Mouse (Mus musculus) hematopoietic stem cell, adult 5-6 weeks (primary cell): ENCODE measurements around the gene Atp9a. TPM values are rescaled to one million over a fixed set of nuclear protein-coding genes. Genes with fewer than 3 reads are reported as not detected.

Experiments used
- ATAC-seq, 2 experiments: fragments of 125-278 bp in 1 of 2; replicated peaks in 1 of 2; 2 replicates each; pipeline ENCODE4 v1.8.0; 2016 to 2017; ENCODE audit warnings: inconsistent platforms in 2 of 2, mild to moderate bottlenecking in 2 of 2, moderate number of reproducible peaks in 2 of 2, low read depth in 1 of 2, moderate TSS enrichment in 1 of 2; ENCODE audit not compliant: low FRiP score in 2 of 2, poor library complexity in 2 of 2, severe bottlenecking in 2 of 2, insufficient read depth in 1 of 2, low TSS enrichment in 1 of 2
- total RNA-seq: library from RNA; stranded (forward); fragments of 172-1452, 232-1000 nt; gene quantifications from 2 replicates; pipeline ENCODE4 v1.2.3, GENCODE M21; 2017

Atp9a gene
- total RNA-seq, 1 experiment from 2014 or later, result 1.1 TPM

DNA sequence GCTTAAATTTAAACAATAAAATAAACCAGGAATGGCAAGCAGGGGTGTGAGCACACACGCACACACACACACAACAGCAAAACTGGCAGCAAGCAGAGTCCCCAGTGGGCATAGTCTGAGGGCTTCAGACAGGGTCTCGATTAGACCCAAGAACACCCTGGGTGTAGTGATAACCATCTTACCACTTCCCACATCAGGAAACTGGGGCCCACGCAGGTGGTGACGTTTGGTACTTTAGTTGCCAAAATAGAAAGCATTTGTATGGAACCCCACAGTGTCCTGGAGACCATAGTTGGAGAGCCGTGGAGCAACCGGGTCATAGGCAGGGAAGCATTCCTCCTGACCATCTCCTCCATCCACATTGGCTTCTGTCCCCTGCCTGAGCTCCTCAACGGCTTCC, 146.5 kb downstream of the Atp9a start:
- ATAC-seq, result peak; percentile 68 to 79

DNA sequence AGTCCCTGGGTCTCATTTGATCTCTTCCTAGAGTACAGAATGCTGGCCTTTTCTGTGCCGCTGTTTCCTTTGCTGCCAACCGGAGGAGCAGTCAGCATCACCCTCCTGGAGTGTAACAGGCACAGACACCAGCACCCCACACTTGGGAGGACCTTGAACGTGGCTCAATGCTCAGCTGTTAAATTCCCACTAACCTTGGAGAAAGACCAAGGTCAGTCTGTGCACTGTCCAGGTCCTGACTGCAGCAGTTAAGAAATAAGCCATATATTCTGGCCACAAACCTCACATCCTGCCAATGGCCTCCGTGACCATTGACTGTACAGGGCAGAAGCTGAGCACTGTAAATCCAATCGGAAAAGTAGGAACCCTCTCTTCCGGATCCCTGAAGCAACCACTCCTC, 148.5 kb downstream of the Atp9a start:
- no peak for ATAC-seq

DNA sequence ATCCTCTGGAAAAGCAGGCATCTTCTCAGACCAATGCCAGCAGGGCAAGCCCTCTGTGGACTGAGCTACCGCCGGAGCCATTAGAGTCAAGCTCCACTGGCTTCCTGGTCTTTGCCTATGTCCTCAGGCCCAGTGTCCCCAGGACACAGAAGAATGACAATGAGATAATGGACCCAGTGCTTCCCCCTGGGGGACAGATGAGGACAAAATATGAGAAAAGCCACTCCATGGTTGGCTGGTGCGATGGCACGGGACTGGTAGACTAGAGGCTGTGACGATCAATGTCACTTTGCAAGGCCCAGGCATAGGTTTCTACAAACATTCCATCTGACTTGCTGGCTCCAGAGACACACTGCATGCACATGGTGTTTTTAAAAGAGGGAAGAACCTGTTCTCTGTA, 149.2 kb downstream of the Atp9a start:
- ATAC-seq, result no peak

DNA sequence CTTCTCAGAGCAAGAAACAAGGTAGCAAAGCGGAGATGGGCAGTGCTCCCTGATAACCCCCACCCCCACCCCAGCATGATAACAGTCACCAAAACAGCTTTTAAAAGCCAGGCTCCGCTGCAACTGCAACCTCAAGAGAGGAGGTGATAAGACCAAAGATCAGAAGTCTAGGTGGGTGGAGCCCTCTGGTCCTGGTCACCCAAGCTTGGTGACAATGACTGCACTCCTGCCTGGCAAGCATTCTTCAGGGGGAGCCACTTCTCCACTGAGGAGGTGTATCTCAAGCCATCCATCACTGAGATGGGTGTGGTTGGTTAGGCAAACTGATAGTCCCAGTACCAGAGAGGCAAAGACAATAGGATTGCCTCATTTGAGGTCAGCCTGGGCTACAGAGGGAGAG, 151.1 kb downstream of the Atp9a start:
- no peak for ATAC-seq

DNA sequence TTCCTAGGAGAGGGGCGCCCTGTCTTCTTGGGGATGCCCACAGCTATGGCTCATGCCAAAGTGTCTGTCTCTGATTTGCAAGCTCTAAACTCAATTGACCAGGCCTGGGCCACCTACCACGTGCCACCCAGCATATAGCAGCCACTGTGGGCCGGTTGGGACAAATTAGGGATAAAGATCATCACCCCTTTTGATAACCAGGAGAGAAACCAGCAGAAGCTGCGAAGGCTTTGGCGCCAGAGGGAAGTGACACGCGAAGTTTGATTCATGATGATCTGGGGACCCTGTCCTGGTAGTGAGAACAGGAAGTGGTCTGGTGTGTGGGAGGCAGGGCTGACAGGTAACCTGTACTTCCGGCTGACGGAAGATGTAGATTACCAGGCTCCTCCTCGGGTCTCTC, 151.7 kb downstream of the Atp9a start:
- ATAC-seq, result peak; percentile 26 to 35

DNA sequence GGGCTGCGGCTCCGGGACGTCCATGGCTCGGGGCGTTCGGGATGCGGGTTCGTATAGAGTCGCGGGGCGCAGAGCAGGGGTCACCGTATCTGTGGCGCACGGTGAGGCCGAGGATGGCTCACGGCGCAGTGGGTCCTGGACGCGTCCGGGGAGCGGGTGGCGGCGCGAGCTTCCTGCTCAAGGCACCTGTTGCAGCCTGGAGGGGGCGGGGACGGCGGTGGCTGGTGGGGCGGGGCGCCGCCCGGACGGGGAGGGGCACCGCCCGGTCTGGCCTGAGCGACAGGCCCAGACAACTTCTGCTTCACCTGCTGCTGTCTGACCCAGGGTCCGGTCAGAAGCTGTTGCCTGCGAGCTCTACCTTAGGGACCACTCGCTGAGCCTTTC, 152.0 kb downstream of the Atp9a start:
- peak; percentile 15; a peak in 1 of 4 replicates for ATAC-seq

DNA sequence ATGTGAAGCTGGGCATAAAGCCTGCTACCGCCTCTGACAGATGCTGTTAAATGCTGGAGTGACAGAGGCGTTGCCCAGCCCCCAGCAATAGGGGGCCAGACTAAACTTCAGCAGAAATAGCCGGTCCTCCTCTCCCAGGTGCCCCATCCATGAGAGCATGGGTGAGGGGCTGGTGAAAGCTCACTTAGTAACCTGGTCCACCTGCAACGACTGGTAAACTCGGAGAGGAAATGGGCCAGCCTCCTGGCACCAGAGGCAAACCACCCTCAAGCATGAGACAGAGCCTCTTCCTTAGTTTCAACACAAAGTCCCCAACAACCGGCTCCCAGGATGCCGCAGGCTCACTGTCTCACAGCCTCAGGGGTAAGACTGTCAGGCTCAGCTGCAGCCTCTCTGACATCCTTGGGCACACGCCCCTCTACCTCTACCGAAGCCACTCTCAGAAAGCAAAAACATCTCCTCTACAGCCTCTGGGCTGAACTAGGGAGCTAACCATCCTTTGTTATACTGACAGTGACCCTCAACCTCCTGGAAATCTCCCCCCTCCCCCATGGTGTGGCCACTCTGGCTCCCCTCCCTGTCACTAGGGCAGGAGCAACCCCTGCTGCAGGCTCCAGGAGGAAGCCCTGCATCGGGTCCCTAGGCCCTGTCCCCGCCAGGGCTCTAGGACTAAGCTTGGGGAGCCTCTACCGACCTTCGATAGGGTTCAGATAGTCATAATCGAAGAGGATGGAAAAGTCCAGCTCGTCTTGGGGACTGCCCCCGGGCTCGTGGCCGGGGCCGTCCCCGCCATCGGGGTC, 152.6 kb downstream of the Atp9a start:
- peak; percentile 18 to 44; a peak in 3 of 4 replicates for ATAC-seq

DNA sequence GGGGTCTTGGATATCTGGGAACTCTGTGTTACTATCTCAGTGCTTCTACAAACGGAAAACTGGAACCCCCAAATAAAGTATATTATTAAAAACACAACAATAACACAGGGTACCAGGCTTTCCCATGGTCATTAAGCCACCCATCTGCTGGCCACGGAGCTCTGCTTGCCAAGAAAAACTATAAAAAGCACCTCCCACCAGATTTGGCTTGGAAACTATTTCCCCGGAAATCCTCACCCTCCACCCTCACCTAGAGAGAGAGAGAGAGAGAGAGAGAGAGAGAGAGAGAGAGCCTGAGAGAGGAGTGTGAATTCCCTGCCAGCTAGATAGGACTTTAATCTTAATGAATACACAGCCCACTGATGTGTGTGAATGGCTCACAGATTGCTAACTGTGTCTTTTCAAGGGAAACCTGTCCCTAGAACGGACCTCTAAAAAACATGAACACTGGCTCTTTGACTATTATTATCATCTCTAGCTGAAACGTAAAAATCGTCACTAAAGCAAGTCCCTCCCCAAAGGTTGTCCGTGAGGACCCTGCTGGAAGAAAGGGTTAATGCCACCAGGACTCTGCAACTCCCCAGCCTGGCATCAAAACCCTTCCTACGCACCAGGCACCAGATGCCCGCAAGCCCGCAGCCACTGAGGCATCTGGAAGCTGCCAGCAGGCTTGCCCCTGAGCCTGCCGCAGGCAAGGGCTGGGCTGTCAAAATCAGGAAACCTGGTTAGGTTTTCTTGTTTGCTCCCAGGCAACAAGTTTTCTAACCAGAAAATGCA, 153.4 kb downstream of the Atp9a start:
- peak; percentile 67 to 79 for ATAC-seq

DNA sequence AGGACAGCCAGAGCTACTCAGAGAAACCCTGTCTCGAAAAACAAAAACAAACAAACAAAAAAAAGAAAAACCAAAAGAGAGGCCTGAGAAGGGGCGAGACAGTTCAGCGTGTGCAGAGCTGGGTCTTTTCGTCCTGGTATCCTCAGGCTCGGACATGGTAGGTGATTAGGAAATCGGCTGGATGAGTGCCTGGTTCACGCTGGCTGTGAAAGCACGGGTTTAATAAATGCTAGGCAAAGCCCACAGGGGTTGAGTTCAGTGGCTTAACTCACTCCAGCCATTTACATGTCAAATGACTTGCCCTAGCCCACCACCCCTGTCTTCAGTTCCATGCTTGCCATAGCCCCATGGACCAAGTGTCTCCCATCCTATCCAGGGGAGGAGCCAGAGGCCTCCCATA, 155.1 kb downstream of the Atp9a start:
- no peak for ATAC-seq

DNA sequence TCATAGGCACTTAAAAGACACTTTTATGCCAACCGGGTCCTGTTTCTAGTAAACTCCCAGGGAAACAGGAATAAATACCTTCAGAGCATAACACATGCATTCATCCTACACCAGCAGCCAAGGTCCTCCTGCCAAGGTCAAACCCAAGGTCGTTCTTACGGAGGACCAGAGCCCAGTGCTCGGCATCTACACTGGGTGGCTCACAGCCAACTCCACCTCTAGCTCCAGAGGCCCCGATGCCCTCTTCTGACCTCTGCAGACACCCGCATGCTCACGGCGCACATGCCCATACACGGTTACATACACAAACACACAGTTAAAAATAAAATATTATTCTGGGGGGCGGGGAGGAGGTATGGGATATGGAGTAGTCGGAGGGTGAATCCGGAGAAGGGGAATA, 155.7 kb downstream of the Atp9a start:
- ATAC-seq, result no peak

DNA sequence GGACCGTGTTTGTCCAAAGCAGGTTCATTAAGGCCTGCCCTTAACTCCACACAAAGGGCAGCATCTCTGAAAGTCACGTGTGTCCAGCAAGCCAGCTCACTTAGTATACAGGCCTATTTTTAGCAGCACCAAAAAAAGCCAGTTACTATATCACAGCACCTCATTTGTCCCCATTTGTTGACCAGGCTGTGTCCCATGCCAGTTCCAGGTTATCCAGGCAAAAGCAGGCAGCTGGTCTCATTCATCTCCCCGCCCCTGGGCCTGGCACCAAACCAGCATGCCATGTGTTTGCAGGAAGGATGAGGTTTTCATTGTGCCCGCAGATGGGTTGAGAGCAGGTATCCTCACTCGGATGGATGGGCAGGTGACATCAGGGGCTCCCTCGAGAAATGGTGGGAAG, 157.4 kb downstream of the Atp9a start:
- no peak for ATAC-seq

Other genes starting within 250 kb of the Atp9a start
- 5.6 and 9.6 TPM in 2 replicates for gene Nfatc2, start 140.8 kb downstream of the Atp9a start, total RNA-seq
- not detected in 2 replicates for gene Sall4, start 25.5 kb upstream of the Atp9a start, total RNA-seq
- gene Zfp64, start 213.2 kb upstream of the Atp9a start, total RNA-seq, result 24.0 and 35.9 TPM in 2 replicates